Mouse (Mus musculus) brain, embryonic 14.5 days (tissue): ENCODE results near the gene 2310011J03Rik. TPM values are rescaled to one million over a fixed set of nuclear protein-coding genes. Genes with fewer than 3 reads are reported as not detected.
A peak's percentile ranks its signal among the peaks of the same experiment; 100 is the strongest.

Experiments used
- DNase-seq: peaks from one replicate; pipeline ENCODE4 v3.0.0-alpha.2; 2011; ENCODE audit warnings: low read depth
- CTCF ChIP-seq: fragments of 200-500 bp; IDR thresholded peaks from 2 replicates; pipeline ENCODE4 v1.5.1; 2012; ENCODE audit warnings: inconsistent platforms, mild to moderate bottlenecking, moderate library complexity, borderline replicate concordance; ENCODE audit not compliant: insufficient read depth, insufficient read length; ENCODE audit errors: extremely low read depth
- POLR2A ChIP-seq: fragments of 200-500 bp; IDR thresholded peaks from 2 replicates; pipeline ENCODE4 v1.6.1; 2012; ENCODE audit warnings: mild to moderate bottlenecking, inconsistent platforms, borderline replicate concordance; ENCODE audit not compliant: poor library complexity, insufficient read depth, insufficient read length, severe bottlenecking; ENCODE audit errors: extremely low read depth
- polyA plus RNA-seq: library from polyadenylated mRNA; depleted of rRNA; stranded (reverse); fragments of >200 nt; gene quantifications from 2 replicates; pipeline ENCODE4 v1.2.3, GENCODE M21; 2012

Gene 2310011J03Rik
- polyA plus RNA-seq, 1 experiment = 22.5 TPM

- peak; percentile 26 for DNase-seq
- TF ChIP-seq CTCF = no peak
- TF ChIP-seq POLR2A = no peak
Observed at GRCm38 (mm10) chr10:80322811-80323211, 2.5 kb upstream of the 2310011J03Rik start.

GRCm38 (mm10) chr10:80321670-80322581, 1.6 kb upstream of the 2310011J03Rik start:
- TF ChIP-seq POLR2A (no peak), CTCF (no peak)
- no peak for DNase-seq

GRCm38 (mm10) chr10:80321014-80321669, 805 bp upstream of the 2310011J03Rik start:
- no peak for DNase-seq
- TF ChIP-seq CTCF = no peak
- TF ChIP-seq POLR2A = no peak

- TF ChIP-seq CTCF (no peak), POLR2A (no peak)
- no peak for DNase-seq
Observed at GRCm38 (mm10) chr10:80317011-80317410, 3.3 kb downstream of the 2310011J03Rik start.

GRCm38 (mm10) chr10:80316359-80316781, 4.0 kb downstream of the 2310011J03Rik start:
- no peak for TF ChIP-seq POLR2A
- TF ChIP-seq CTCF = no peak

GRCm38 (mm10) chr10:80315315-80315714, 5.0 kb downstream of the 2310011J03Rik start:
- DNase-seq = no peak
- no peak for TF ChIP-seq POLR2A
- TF ChIP-seq CTCF = no peak

More at GRCm38 (mm10) chr10:80316359-80316781, 4.0 kb downstream of the 2310011J03Rik start:
- peak; percentile 76 for DNase-seq

- DNase-seq = no peak
- TF ChIP-seq CTCF = no peak
- no peak for TF ChIP-seq POLR2A
Observed at GRCm38 (mm10) chr10:80314494-80315001, 5.8 kb downstream of the 2310011J03Rik start.

- no peak for DNase-seq
- TF ChIP-seq CTCF (no peak), POLR2A (no peak)
Observed at GRCm38 (mm10) chr10:80313627-80314201, 6.6 kb downstream of the 2310011J03Rik start.

- TF ChIP-seq CTCF (no peak), POLR2A (no peak)
- no peak for DNase-seq
Observed at GRCm38 (mm10) chr10:80312586-80313504, 7.5 kb downstream of the 2310011J03Rik start.

- TF ChIP-seq POLR2A (no peak), CTCF (no peak)
- no peak for DNase-seq
Observed at GRCm38 (mm10) chr10:80311560-80311959, 8.8 kb downstream of the 2310011J03Rik start.
